Mouse (Mus musculus) CH12.LX (cell line): Measurements from ENCODE around the gene St8sia1. TPM values are rescaled to one million over a fixed set of nuclear protein-coding genes. Genes with fewer than 3 reads are reported as not detected.

Source experiments
- DNase-seq: peaks from one replicate; pipeline ENCODE4 v3.0.0-alpha.2; 2013; ENCODE audit errors: extremely low read depth
- H3K27ac ChIP-seq: 2 replicates; pipeline ENCODE4 v1.5.1; 2012; ENCODE audit warnings: low read depth, mild to moderate bottlenecking, control low read depth, moderate library complexity; ENCODE audit not compliant: insufficient read depth
- H3K27me3 ChIP-seq: replicated peaks from 2 replicates; pipeline ENCODE3; 2012; ENCODE audit warnings: inconsistent platforms
- H3K36me3 ChIP-seq, 2 experiments: replicated peaks in 1 of 2; 2 replicates each; pipeline versions ENCODE3 to v1.6.1; 2012; ENCODE audit warnings: inconsistent platforms in 1 of 2, low read length in 1 of 2, mild to moderate bottlenecking in 1 of 2, mixed read lengths in 1 of 2, moderate library complexity in 1 of 2; ENCODE audit not compliant: control insufficient read depth in 1 of 2, insufficient read depth in 1 of 2
- H3K4me1 ChIP-seq, 2 experiments: 2 replicates each; pipeline ENCODE4 v1.6.1; 2012; ENCODE audit warnings: inconsistent platforms in 1 of 2, moderate library complexity in 1 of 2; ENCODE audit not compliant: insufficient read depth in 2 of 2, control insufficient read depth in 1 of 2
- H3K4me2 ChIP-seq: 2 replicates; pipeline ENCODE4 v1.6.1; 2012; ENCODE audit warnings: low read depth, mild to moderate bottlenecking, control low read depth; ENCODE audit not compliant: poor library complexity, insufficient read depth, severe bottlenecking
- H3K4me3 ChIP-seq, 3 experiments: fragments of 150-350 bp in 1 of 3; sonication (generic) in 1 of 3; replicated peaks in 1 of 3; 2 replicates each; pipeline versions ENCODE3 to v1.5.1; 2011 to 2012; ENCODE audit warnings: low read depth in 2 of 3, low read length in 2 of 3, mild to moderate bottlenecking in 2 of 3, moderate library complexity in 2 of 3, control low read depth in 1 of 3, improper control_type of control experiment in 1 of 3, inconsistent platforms in 1 of 3, mixed read lengths in 1 of 3; ENCODE audit not compliant: poor library complexity in 1 of 3
- H3K79me2 ChIP-seq: replicated peaks from 2 replicates; pipeline ENCODE4 v1.6.1; 2012; ENCODE audit warnings: mild to moderate bottlenecking, moderate library complexity; ENCODE audit not compliant: control insufficient read depth, poor library complexity, insufficient read depth, severe bottlenecking; ENCODE audit errors: extremely low read depth
- H3K9ac ChIP-seq: 2 replicates; pipeline ENCODE4 v1.6.1; 2012; ENCODE audit warnings: low read depth, mild to moderate bottlenecking, control low read depth, moderate library complexity; ENCODE audit not compliant: insufficient read depth
- H3K9me3 ChIP-seq: replicated peaks from 2 replicates; pipeline ENCODE3; 2012; ENCODE audit warnings: low read length, inconsistent platforms, mixed read lengths
- CHD1 ChIP-seq: IDR thresholded peaks from 2 replicates; pipeline ENCODE4 v1.6.1; 2012; ENCODE audit warnings: low read depth, low read length, improper control_type of control experiment, inconsistent platforms
- CHD2 ChIP-seq: IDR thresholded peaks from 2 replicates; pipeline ENCODE4 v1.6.1; 2011; ENCODE audit warnings: low read length, improper control_type of control experiment
- ELF1 ChIP-seq: IDR thresholded peaks from 2 replicates; pipeline ENCODE4 v1.6.1; 2014; ENCODE audit warnings: low read depth, mild to moderate bottlenecking, inconsistent platforms, low read length, improper control_type of control experiment
- EP300 ChIP-seq: IDR thresholded peaks from 2 replicates; pipeline ENCODE4 v1.6.1; 2011; ENCODE audit warnings: low read length, improper control_type of control experiment
- IRF4 ChIP-seq: IDR thresholded peaks from 2 replicates; pipeline ENCODE4 v1.6.1; 2014; ENCODE audit warnings: low read depth, mild to moderate bottlenecking, inconsistent platforms, low read length, improper control_type of control experiment
- MAZ ChIP-seq: IDR thresholded peaks from 2 replicates; pipeline ENCODE4 v1.6.1; 2012; ENCODE audit warnings: low read depth, mild to moderate bottlenecking, inconsistent platforms, low read length, improper control_type of control experiment, moderate library complexity
- MYC ChIP-seq: IDR thresholded peaks from 2 replicates; pipeline ENCODE4 v1.6.1; 2011; ENCODE audit warnings: low read depth, mild to moderate bottlenecking, improper control_type of control experiment, low read length
- NELFE ChIP-seq: IDR thresholded peaks from 2 replicates; pipeline ENCODE4 v1.6.1; 2011; ENCODE audit warnings: low read depth, low read length, improper control_type of control experiment
- PAX5 ChIP-seq: IDR thresholded peaks from 2 replicates; pipeline ENCODE4 v1.6.1; 2012; ENCODE audit warnings: low read length, inconsistent platforms, mixed read lengths
- POLR2AphosphoS2 ChIP-seq: IDR thresholded peaks from 2 replicates; pipeline ENCODE4 v1.6.1; 2011; ENCODE audit warnings: low read depth, low read length, improper control_type of control experiment
- SMC3 ChIP-seq: IDR thresholded peaks from 2 replicates; pipeline ENCODE4 v1.6.1; 2011; ENCODE audit warnings: low read depth, low read length, improper control_type of control experiment
- TBP ChIP-seq: conservative IDR thresholded peaks from 2 replicates; pipeline ENCODE4 v1.6.1; 2011; ENCODE audit warnings: low read depth, low read length, improper control_type of control experiment
- TCF12 ChIP-seq: IDR thresholded peaks from 2 replicates; pipeline ENCODE4 v1.6.1; 2014; ENCODE audit warnings: low read depth, mild to moderate bottlenecking, inconsistent platforms, low read length, improper control_type of control experiment
- UBTF ChIP-seq: IDR thresholded peaks from 2 replicates; pipeline ENCODE4 v1.6.1; 2012; ENCODE audit warnings: low read depth, mild to moderate bottlenecking, inconsistent platforms, low read length, improper control_type of control experiment, moderate library complexity
- USF2 ChIP-seq: conservative IDR thresholded peaks from 2 replicates; pipeline ENCODE4 v1.6.1; 2011; ENCODE audit warnings: low read depth, low read length, improper control_type of control experiment
- ZKSCAN1 ChIP-seq: IDR thresholded peaks from 2 replicates; pipeline ENCODE4 v1.6.1; 2012; ENCODE audit warnings: low read depth, inconsistent platforms, low read length, improper control_type of control experiment, borderline replicate concordance
- ZNF384 ChIP-seq: IDR thresholded peaks from 2 replicates; pipeline ENCODE4 v1.6.1; 2012; ENCODE audit warnings: low read depth, low read length, improper control_type of control experiment, inconsistent platforms
- dilution Hi-C: fragments of 300-500 bp; cut with MboI; formaldehyde crosslinking; loops from 2 replicates; pipeline ENCODE4 v1.14.3; 2020; ENCODE audit warnings: low sequenced_read_pairs; ENCODE audit not compliant: extremely low pct_unique_long_range_greater_than_20kb, extremely low pct_ligation_motif_present
- in situ Hi-C: fragments of 300-500 bp; cut with MboI; formaldehyde crosslinking; loops from 3 replicates; pipeline ENCODE4 v1.14.3; 2019; ENCODE audit warnings: low sequenced_read_pairs, low pct_ligation_motif_present, low pct_unique_long_range_greater_than_20kb, mixed read lengths
- polyA plus RNA-seq: library from polyadenylated mRNA; unstranded; fragments of >175 nt; gene quantifications from 2 replicates; pipeline ENCODE4 v1.2.1, GENCODE M21; 2012; ENCODE audit warnings: low read depth; ENCODE audit not compliant: insufficient read length
- total RNA-seq, 2 experiments: library from RNA; depleted of rRNA; stranded (reverse); fragments of 300-350 nt in 1 of 2; fragments of >200 nt in 1 of 2; gene quantifications; 2 replicates each; pipeline ENCODE4 v1.2.3; 2012 to 2014

Gene St8sia1
- total and polyA plus RNA-seq, 3 experiments, result 0.13 to 0.51 (median 0.20) TPM

DNA sequence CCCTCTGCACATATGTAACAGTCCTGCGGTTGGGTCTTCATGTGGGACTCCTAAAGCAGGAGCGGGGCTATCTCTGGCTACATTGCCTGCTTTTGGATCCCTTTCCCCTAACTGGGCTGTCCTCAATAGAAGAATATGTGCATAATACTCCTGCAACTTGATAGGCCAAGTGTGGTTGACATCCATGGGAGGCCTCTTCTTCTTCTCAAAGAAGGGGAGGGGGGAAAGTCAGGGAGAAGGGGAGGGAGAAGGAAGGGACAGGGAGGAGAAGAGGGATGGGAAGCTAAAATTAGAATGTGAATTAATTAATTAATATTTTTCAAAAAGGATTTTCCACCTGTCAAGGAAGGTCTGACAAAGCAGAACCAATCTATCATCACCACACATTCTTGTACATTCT is 97.2 kb downstream of the St8sia1 start:
- Histone ChIP-seq H3K4me3 (peak overlapping the region in 1 of 3 experiments; percentile 34), H3K27ac (peak overlapping the region; percentile 58), H3K36me3 (no peaks in the 10 kb centered on the region), H3K9me3 (no peaks in the 10 kb centered on the region), H3K4me2 (peak overlapping the region; percentile 44; the same call in 1 of the 2 replicates), H3K9ac (no peak overlapping the region), H3K27me3 (no peaks in the 10 kb centered on the region), H3K4me1 (peaks cover 22 to 67% of the 10 kb centered on the region in 2 experiments), H3K79me2 (no peaks in the 10 kb centered on the region)
- DNase-seq, result no peak
- in situ Hi-C loops (loop anchor here (25.0 kb wide), 1 partner anchor 95 kb away; the partner anchor contains the start of gene St8sia1), dilution Hi-C loops (no loop called here)
- no peak for TF ChIP-seq IRF4
- TF ChIP-seq ELF1, result no peak
- TF ChIP-seq TBP, result no peak
- TF ChIP-seq MYC, result no peak
- TF ChIP-seq MAZ, result no peak
- no peak for TF ChIP-seq USF2
- TF ChIP-seq SMC3, result no peak
- no peak for TF ChIP-seq PAX5
- no peak for TF ChIP-seq TCF12
- TF ChIP-seq UBTF, result no peak
- TF ChIP-seq NELFE, result no peak

DNA sequence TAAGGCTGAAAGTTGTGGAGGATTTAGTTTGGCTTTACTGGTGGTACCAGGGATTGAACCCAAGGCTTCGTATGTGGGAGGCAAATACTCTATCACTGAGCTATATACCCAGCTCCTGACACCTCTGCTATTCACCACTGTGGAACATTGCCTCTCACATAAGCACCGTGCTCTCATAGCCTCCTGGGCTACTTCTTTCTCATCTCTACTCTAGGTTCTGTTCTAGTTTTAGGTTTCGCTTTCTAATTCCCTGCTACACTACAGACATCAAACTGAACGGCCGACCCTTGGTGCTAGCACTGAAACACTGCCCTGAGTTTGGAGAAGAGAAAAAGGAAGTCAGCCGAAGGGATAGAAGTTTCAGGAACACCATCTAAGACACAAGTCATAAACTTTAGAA is 99.1 kb downstream of the St8sia1 start:
- peaks cover 20 to 61% of the 10 kb centered on the region in 2 experiments for H3K4me1 ChIP-seq
- no peak for TF ChIP-seq EP300
- TF ChIP-seq ZNF384, result no peak
- TF ChIP-seq CHD2, result no peak
- TF ChIP-seq TBP, result peak; percentile 63; the same call in 1 of the 2 replicates
- TF ChIP-seq CHD1, result 0 out of 2 replicates have a peak, but pooled peaks have one; percentile 42
- no peak for TF ChIP-seq POLR2AphosphoS2
- no peak for TF ChIP-seq TCF12
- TF ChIP-seq ZKSCAN1, result no peak

More for the DNA sequence above, 99.1 kb downstream of the St8sia1 start:
- Histone ChIP-seq H3K4me3 (no peak overlapping the region), H3K4me2 (peak overlapping the region; percentile 68), H3K9ac (peak overlapping the region; percentile 13; the same call in 1 of the 2 replicates), H3K27me3 (no peaks in the 10 kb centered on the region), H3K27ac (no peak overlapping the region), H3K36me3 (no peaks in the 10 kb centered on the region), H3K9me3 (no peaks in the 10 kb centered on the region), H3K79me2 (no peaks in the 10 kb centered on the region)
- no peak for DNase-seq
- dilution Hi-C loops (no loop called here), in situ Hi-C loops (loop anchor here (25.0 kb wide), 1 partner anchor 97 kb away; the partner anchor contains the start of gene St8sia1)
